Mouse (Mus musculus) limb, embryonic 10.5 days (tissue): Measurements from ENCODE around the gene Olfr26. TPM values are rescaled to one million over a fixed set of nuclear protein-coding genes. Genes with fewer than 3 reads are reported as not detected.
"Not testable (repeated sequence)": the region's sequence is repeated elsewhere in the genome, so short reads cannot be mapped to it uniquely, and the experiment has no call there.

Source experiments
- DNase-seq: peaks from one replicate; pipeline ENCODE4 v3.0.0-alpha.2; 2017; ENCODE audit warnings: low spot score
- H3K27ac ChIP-seq: fragments of 300-500 bp; sonication (generic); 2 replicates; pipeline ENCODE4 v1.5.1; 2016; ENCODE audit warnings: mild to moderate bottlenecking
- H3K27me3 ChIP-seq: fragments of 300-500 bp; sonication (generic); 2 replicates; pipeline ENCODE4 v1.6.1; 2016; ENCODE audit warnings: low read depth, mild to moderate bottlenecking; ENCODE audit not compliant: poor library complexity, severe bottlenecking
- H3K36me3 ChIP-seq: fragments of 300-500 bp; sonication (generic); 2 replicates; pipeline ENCODE4 v1.6.1; 2016; ENCODE audit warnings: mild to moderate bottlenecking, moderate library complexity
- H3K4me1 ChIP-seq: fragments of 300-500 bp; sonication (generic); 2 replicates; pipeline ENCODE4 v1.6.1; 2016
- H3K4me3 ChIP-seq: fragments of 300-500 bp; sonication (generic); 2 replicates; pipeline ENCODE4 v1.5.1; 2016; ENCODE audit warnings: mild to moderate bottlenecking, moderate library complexity
- H3K9me3 ChIP-seq: fragments of 300-500 bp; sonication (generic); replicated peaks from 2 replicates; pipeline ENCODE4 v1.6.1; 2016; ENCODE audit warnings: mild to moderate bottlenecking
- WGBS: fragments of 180-500 bp; shearing (Covaris S2); methylation state at CpG from one replicate; pipeline ENCODE4 v1.1.7; 2016; 5-methylcytosine and 5-hydroxymethylcytosine counted together
- polyA plus RNA-seq: library from polyadenylated mRNA; unstranded; fragments of >200 nt; fragmentation: Nextera tagmentation; extraction: Ambion mirVana; gene quantifications from 2 replicates; pipeline ENCODE4 v1.2.1, GENCODE M21; 2016

Olfr26 gene
- polyA plus RNA-seq, result not detected in 2 replicates

- no peaks in the 10 kb centered on the region for H3K4me1 ChIP-seq
- H3K27me3 ChIP-seq, result no peaks in the 10 kb centered on the region
- H3K36me3 ChIP-seq, result no peaks in the 10 kb centered on the region
- no peak within 1 kb of the TSS for H3K27ac ChIP-seq
- no peaks in the 10 kb centered on the region for H3K9me3 ChIP-seq
- H3K4me3 ChIP-seq, result no peak within 1 kb of the TSS
- no peak for DNase-seq
Observed at GRCm38 (mm10) chr9:38854760-38855159, at the start of gene Olfr26. Olfr26 (plus strand) TSS chr9:38855060.

GRCm38 (mm10) chr9:38805696-38806095, 49.2 kb upstream of the Olfr26 start:
- no peak for DNase-seq
- no peak overlapping the region for H3K27ac ChIP-seq

GRCm38 (mm10) chr9:38814314-38814713, 40.5 kb upstream of the Olfr26 start, which contains the start of gene Olfr922:
Olfr922 (plus strand) TSS chr9:38814614.
- Histone ChIP-seq H3K9me3 (no peaks in the 10 kb centered on the region), H3K36me3 (no peaks in the 10 kb centered on the region), H3K27me3 (no peaks in the 10 kb centered on the region), H3K4me3 (no peak within 1 kb of the TSS), H3K4me1 (no peaks in the 10 kb centered on the region), H3K27ac (no peak within 1 kb of the TSS)
- WGBS, result 80% methylated on average over 2 of the region's 2 CpGs
- DNase-seq, result no peak

More at GRCm38 (mm10) chr9:38805696-38806095, 49.2 kb upstream of the Olfr26 start:
- Histone ChIP-seq H3K9me3 (no peaks in the 10 kb centered on the region), H3K4me1 (no peaks in the 10 kb centered on the region), H3K4me3 (no peak overlapping the region), H3K27me3 (no peaks in the 10 kb centered on the region), H3K36me3 (no peaks in the 10 kb centered on the region)

- H3K27ac ChIP-seq, result no peak overlapping the region
- 89% methylated on average over 1 of the region's 1 CpGs for WGBS
- H3K36me3 ChIP-seq, result no peaks in the 10 kb centered on the region
- DNase-seq, result no peak
- no peaks in the 10 kb centered on the region for H3K4me1 ChIP-seq
- H3K4me3 ChIP-seq, result no peak overlapping the region
- H3K27me3 ChIP-seq, result no peaks in the 10 kb centered on the region
- H3K9me3 ChIP-seq, result no peaks in the 10 kb centered on the region
Observed at GRCm38 (mm10) chr9:38815458-38815986, 39.3 kb upstream of the Olfr26 start.

GRCm38 (mm10) chr9:38826245-38826644, 28.6 kb upstream of the Olfr26 start, which contains the start of gene Olfr923:
Olfr923 (plus strand) TSS chr9:38826545.
- no peak for DNase-seq

GRCm38 (mm10) chr9:38833027-38833426, 21.8 kb upstream of the Olfr26 start:
- H3K27me3 ChIP-seq, result no peaks in the 10 kb centered on the region
- no peak overlapping the region for H3K27ac ChIP-seq
- WGBS, result 90% methylated on average over 2 of the region's 2 CpGs
- H3K4me3 ChIP-seq, result no peak overlapping the region
- DNase-seq, result no peak
- H3K4me1 ChIP-seq, result no peaks in the 10 kb centered on the region
- no peaks in the 10 kb centered on the region for H3K36me3 ChIP-seq
- H3K9me3 ChIP-seq, result no peaks in the 10 kb centered on the region

More at GRCm38 (mm10) chr9:38826245-38826644, 28.6 kb upstream of the Olfr26 start, which contains the start of gene Olfr923:
- no peak within 1 kb of the TSS for H3K4me3 ChIP-seq
- H3K4me1 ChIP-seq, result no peaks in the 10 kb centered on the region
- no peaks in the 10 kb centered on the region for H3K36me3 ChIP-seq
- no peaks in the 10 kb centered on the region for H3K9me3 ChIP-seq
- WGBS, result 95% methylated on average over 1 of the region's 1 CpGs
- no peaks in the 10 kb centered on the region for H3K27me3 ChIP-seq
- H3K27ac ChIP-seq, result no peak within 1 kb of the TSS

GRCm38 (mm10) chr9:38844149-38844548, 10.7 kb upstream of the Olfr26 start, which contains the start of gene Olfr924:
Olfr924 (plus strand) TSS chr9:38844449.
- no peak within 1 kb of the TSS for H3K4me3 ChIP-seq
- H3K9me3 ChIP-seq, result no peaks in the 10 kb centered on the region
- DNase-seq, result no peak
- WGBS, result 97% methylated on average over 1 of the region's 1 CpGs
- no peak within 1 kb of the TSS for H3K27ac ChIP-seq
- H3K36me3 ChIP-seq, result no peaks in the 10 kb centered on the region
- H3K27me3 ChIP-seq, result no peaks in the 10 kb centered on the region
- H3K4me1 ChIP-seq, result no peaks in the 10 kb centered on the region

- not testable (repeated sequence) for H3K36me3 ChIP-seq, H3K9me3 ChIP-seq, H3K4me3 ChIP-seq, H3K27ac ChIP-seq, DNase-seq, H3K27me3 ChIP-seq, H3K4me1 ChIP-seq
- 60% methylated on average over 2 of the region's 2 CpGs for WGBS
Observed at GRCm38 (mm10) chr9:38874880-38875279, 20.0 kb downstream of the Olfr26 start.

GRCm38 (mm10) chr9:38876826-38877225, 22.0 kb downstream of the Olfr26 start, which contains the start of gene Olfr926:
Olfr926 (plus strand) TSS chr9:38877126.
- 0 out of 2 replicates have a peak, but pooled peaks cover 2% of the 10 kb centered on the region for H3K9me3 ChIP-seq
- H3K27ac ChIP-seq, result no peak within 1 kb of the TSS
- H3K4me3 ChIP-seq, result no peak within 1 kb of the TSS
- no peaks in the 10 kb centered on the region for H3K36me3 ChIP-seq
- H3K4me1 ChIP-seq, result no peaks in the 10 kb centered on the region
- H3K27me3 ChIP-seq, result no peaks in the 10 kb centered on the region
- 88% methylated on average over 2 of the region's 2 CpGs for WGBS
- DNase-seq, result no peak

Other genes with a start within 250 kb of the Olfr26 start
- gene Olfr914, start 250.0 kb upstream of the Olfr26 start, polyA plus RNA-seq, result not detected in 2 replicates
- not detected in 2 replicates for gene Olfr916, start 195.2 kb upstream of the Olfr26 start, polyA plus RNA-seq
- not detected in 2 replicates for gene Olfr917, start 189.2 kb upstream of the Olfr26 start, polyA plus RNA-seq
- not detected in 2 replicates for gene Olfr918, start 180.5 kb upstream of the Olfr26 start, polyA plus RNA-seq
- not detected in 2 replicates for gene Olfr919, start 151.4 kb upstream of the Olfr26 start, polyA plus RNA-seq
- 4.8 and 7.8 TPM in 2 replicates for gene Vwa5a, start 136.8 kb upstream of the Olfr26 start, polyA plus RNA-seq
- gene Olfr920, start 102.8 kb upstream of the Olfr26 start, polyA plus RNA-seq, result 0.04 TPM in 1 of 2 replicates, not detected in the other
- gene Olfr921, start 82.0 kb upstream of the Olfr26 start, polyA plus RNA-seq, result not detected in 2 replicates
- not detected in 2 replicates for gene Olfr922, start 40.4 kb upstream of the Olfr26 start, polyA plus RNA-seq
- not detected in 2 replicates for gene Olfr923, start 28.5 kb upstream of the Olfr26 start, polyA plus RNA-seq
- gene Olfr924, start 10.6 kb upstream of the Olfr26 start, polyA plus RNA-seq, result not detected in 2 replicates
- gene Olfr926, start 22.1 kb downstream of the Olfr26 start, polyA plus RNA-seq, result not detected in 2 replicates
- gene Olfr930, start 74.7 kb downstream of the Olfr26 start, polyA plus RNA-seq, result not detected in 2 replicates
- gene Olfr933, start 117.3 kb downstream of the Olfr26 start, polyA plus RNA-seq, result not detected in 2 replicates
- gene Olfr934, start 133.3 kb downstream of the Olfr26 start, polyA plus RNA-seq, result not detected in 2 replicates
- gene Olfr935, start 144.6 kb downstream of the Olfr26 start, polyA plus RNA-seq, result not detected in 2 replicates
- not detected in 2 replicates for gene Olfr146, start 168.3 kb downstream of the Olfr26 start, polyA plus RNA-seq
- not detected in 2 replicates for gene Olfr937, start 209.9 kb downstream of the Olfr26 start, polyA plus RNA-seq
- gene Olfr938, start 223.8 kb downstream of the Olfr26 start, polyA plus RNA-seq, result not detected in 2 replicates